Mouse (Mus musculus): ENCODE data around the gene Vps36. TPM values are rescaled to one million over a fixed set of nuclear protein-coding genes. Genes with fewer than 3 reads are reported as not detected.

The Vps36 gene
- polyA plus RNA-seq, 1 experiment from 2014 or later, result 28.4 TPM

- 11% methylated on average over 12 of the region's 12 CpGs for WGBS
- ATAC-seq (ENCODE audit: low read depth), result peak; percentile 35; the same call in 1 of the 2 replicates
- no peaks in the 10 kb centered on the region for H3K9me3 ChIP-seq (ENCODE audit: control insufficient read depth, low read length)
- peaks cover 6% of the 10 kb centered on the region; the same call in 1 of the 2 replicates for H3K4me1 ChIP-seq (ENCODE audit: control insufficient read depth, insufficient read depth, low read length)
- peak overlapping the region; percentile 87 for H3K4me3 ChIP-seq (ENCODE audit: low read depth, low read length)
- H3K36me3 ChIP-seq (ENCODE audit: control insufficient read depth, insufficient read depth, low read length), result no peaks in the 10 kb centered on the region
- peak overlapping the region; percentile 97 for H3K9ac ChIP-seq (ENCODE audit: low read depth, low read length)
- H3K4me2 ChIP-seq (ENCODE audit: low read depth, low read length), result peak overlapping the region; percentile 71
- DNase-seq (ENCODE audit: low spot score), result peak; percentile 75
- H3K27ac ChIP-seq (replicated peaks; ENCODE audit: low read depth, low read length), result peak overlapping the region; percentile 98
- no peaks in the 10 kb centered on the region for H3K27me3 ChIP-seq (replicated peaks; ENCODE audit: control insufficient read depth, insufficient read depth, low read length)
Observed at GRCm38 (mm10) chr8:22193432-22194010, 912 bp downstream of the Vps36 start.

GRCm38 (mm10) chr8:22197914-22198313, 5.3 kb downstream of the Vps36 start:
- Histone ChIP-seq H3K4me3 (ENCODE audit: low read depth, low read length) (no peak overlapping the region), H3K9me3 (ENCODE audit: control insufficient read depth, low read length) (no peaks in the 10 kb centered on the region), H3K4me1 (ENCODE audit: control insufficient read depth, insufficient read depth, low read length) (peaks cover 6% of the 10 kb centered on the region; the same call in 1 of the 2 replicates), H3K4me2 (ENCODE audit: low read depth, low read length) (no peak overlapping the region), H3K9ac (ENCODE audit: low read depth, low read length) (no peak overlapping the region), H3K36me3 (ENCODE audit: control insufficient read depth, insufficient read depth, low read length) (peaks cover 30% of the 10 kb centered on the region), H3K27me3 (replicated peaks; ENCODE audit: control insufficient read depth, insufficient read depth, low read length) (no peaks in the 10 kb centered on the region), H3K27ac (replicated peaks; ENCODE audit: low read depth, low read length) (no peak overlapping the region)
- DNase-seq (ENCODE audit: low spot score) (no peak), ATAC-seq (ENCODE audit: low read depth) (no peak)
- 87% methylated on average over 6 of the region's 6 CpGs for WGBS

DNA sequence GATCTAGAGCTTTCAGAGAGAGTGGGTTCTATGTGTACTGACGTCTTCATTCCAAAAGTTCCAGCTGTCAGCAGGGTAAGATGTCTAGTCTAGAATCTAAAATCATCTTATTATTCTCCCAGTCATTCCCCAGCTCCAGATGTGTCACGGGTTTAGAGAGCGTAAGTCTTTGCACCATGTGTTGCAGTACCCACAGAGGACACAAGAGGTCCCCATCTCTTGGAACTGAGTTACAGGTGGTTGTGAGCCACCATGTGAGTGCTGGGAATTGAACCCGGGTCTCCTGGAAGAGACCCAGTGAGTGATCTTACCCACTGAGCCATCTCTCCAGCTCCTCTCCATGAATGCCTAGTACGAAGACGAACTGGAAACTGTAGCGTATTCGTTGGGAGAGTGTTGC, 6.9 kb downstream of the Vps36 start:
- Histone ChIP-seq H3K4me3 (ENCODE audit: low read depth, low read length) (no peak overlapping the region), H3K4me2 (ENCODE audit: low read depth, low read length) (no peak overlapping the region), H3K4me1 (ENCODE audit: control insufficient read depth, insufficient read depth, low read length) (peaks cover under 1% of the 10 kb centered on the region; the same call in 1 of the 2 replicates), H3K27ac (replicated peaks; ENCODE audit: low read depth, low read length) (no peak overlapping the region), H3K36me3 (ENCODE audit: control insufficient read depth, insufficient read depth, low read length) (peaks cover 44% of the 10 kb centered on the region), H3K9me3 (ENCODE audit: control insufficient read depth, low read length) (no peaks in the 10 kb centered on the region), H3K27me3 (replicated peaks; ENCODE audit: control insufficient read depth, insufficient read depth, low read length) (no peaks in the 10 kb centered on the region), H3K9ac (ENCODE audit: low read depth, low read length) (no peak overlapping the region)
- no peak for DNase-seq (ENCODE audit: low spot score)
- no peak for ATAC-seq (ENCODE audit: low read depth)
- WGBS, result 98% methylated on average over 8 of the region's 8 CpGs

DNA sequence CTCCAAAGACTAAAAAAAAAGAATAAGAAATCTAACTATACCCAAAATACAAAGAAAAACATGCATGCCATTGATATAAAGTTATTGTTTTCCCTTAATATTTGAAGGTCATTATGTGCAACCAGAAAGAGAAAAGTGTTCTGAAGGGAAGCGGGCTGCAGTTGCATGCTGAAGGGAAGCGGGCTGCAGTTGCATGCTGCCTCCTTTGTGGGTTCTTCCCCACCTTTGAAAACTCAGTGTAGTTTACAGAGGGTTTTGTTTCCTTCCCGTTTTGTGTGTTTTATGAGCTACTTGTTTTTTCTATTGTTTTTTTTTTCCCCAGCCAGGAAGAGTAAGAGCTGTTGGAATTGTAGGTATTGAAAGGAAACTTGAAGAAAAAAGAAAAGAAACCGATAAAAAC, 14.9 kb downstream of the Vps36 start:
- no peak for DNase-seq (ENCODE audit: low spot score)
- no peak overlapping the region for H3K4me3 ChIP-seq (ENCODE audit: low read depth, low read length)
- no peak overlapping the region for H3K4me2 ChIP-seq (ENCODE audit: low read depth, low read length)
- ATAC-seq (ENCODE audit: low read depth), result no peak
- WGBS, result 77% methylated on average over 4 of the region's 4 CpGs
- H3K36me3 ChIP-seq (ENCODE audit: control insufficient read depth, insufficient read depth, low read length), result peaks cover 73% of the 10 kb centered on the region
- no peak overlapping the region for H3K9ac ChIP-seq (ENCODE audit: low read depth, low read length)
- H3K9me3 ChIP-seq (ENCODE audit: control insufficient read depth, low read length), result no peaks in the 10 kb centered on the region
- no peak overlapping the region for H3K27ac ChIP-seq (replicated peaks; ENCODE audit: low read depth, low read length)
- H3K4me1 ChIP-seq (ENCODE audit: control insufficient read depth, insufficient read depth, low read length), result no peaks in the 10 kb centered on the region
- no peaks in the 10 kb centered on the region for H3K27me3 ChIP-seq (replicated peaks; ENCODE audit: control insufficient read depth, insufficient read depth, low read length)

DNA sequence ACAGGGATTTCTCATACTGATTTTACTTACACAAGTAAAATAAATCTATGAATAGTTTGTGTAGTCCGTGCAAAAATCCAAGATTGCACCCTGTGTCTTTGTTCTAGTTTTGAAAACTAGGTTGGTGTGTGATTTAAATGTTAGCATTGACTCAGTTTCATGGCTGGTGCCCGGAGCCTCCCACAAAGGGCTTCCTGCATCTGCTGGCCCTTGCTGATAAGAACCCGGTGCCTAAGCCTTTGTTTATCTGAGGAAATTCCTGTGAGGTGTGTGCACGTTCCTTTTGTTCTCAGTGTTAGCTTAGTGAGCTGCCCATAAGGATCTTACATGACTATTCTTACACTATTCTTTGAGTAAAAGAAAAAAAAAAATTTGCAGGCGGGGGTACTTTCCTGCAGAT, 16.4 kb downstream of the Vps36 start:
- Histone ChIP-seq H3K27ac (replicated peaks; ENCODE audit: low read depth, low read length) (no peak overlapping the region), H3K9me3 (ENCODE audit: control insufficient read depth, low read length) (no peaks in the 10 kb centered on the region), H3K4me1 (ENCODE audit: control insufficient read depth, insufficient read depth, low read length) (no peaks in the 10 kb centered on the region), H3K9ac (ENCODE audit: low read depth, low read length) (no peak overlapping the region), H3K4me2 (ENCODE audit: low read depth, low read length) (no peak overlapping the region), H3K4me3 (ENCODE audit: low read depth, low read length) (no peak overlapping the region), H3K36me3 (ENCODE audit: control insufficient read depth, insufficient read depth, low read length) (peaks cover 69% of the 10 kb centered on the region), H3K27me3 (replicated peaks; ENCODE audit: control insufficient read depth, insufficient read depth, low read length) (no peaks in the 10 kb centered on the region)
- DNase-seq (ENCODE audit: low spot score) (peak; percentile 49), ATAC-seq (ENCODE audit: low read depth) (no peak)
- 62% methylated on average over 5 of the region's 5 CpGs for WGBS

DNA sequence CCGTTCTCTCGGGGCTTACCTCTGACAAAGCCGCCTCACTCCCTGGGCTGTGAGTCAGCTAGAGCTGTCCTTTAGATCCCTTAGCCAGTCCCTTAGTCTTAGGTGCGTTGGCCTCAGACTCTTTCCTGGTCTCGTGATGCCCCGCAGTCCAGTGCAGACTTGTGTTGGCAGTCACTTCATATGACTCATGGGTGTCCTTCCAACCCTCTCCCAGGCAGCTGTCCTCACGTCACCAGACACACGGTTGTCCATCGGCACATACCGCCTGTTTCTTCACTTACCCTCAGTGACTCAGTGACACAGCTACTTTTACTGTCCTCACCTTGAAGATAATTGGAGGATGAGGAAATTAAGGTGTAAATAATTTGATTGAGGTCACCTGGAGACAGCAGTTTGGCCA, 22.2 kb downstream of the Vps36 start:
- no peak overlapping the region for H3K4me3 ChIP-seq (ENCODE audit: low read depth, low read length)
- no peak for DNase-seq (ENCODE audit: low spot score)
- no peaks in the 10 kb centered on the region for H3K4me1 ChIP-seq (ENCODE audit: control insufficient read depth, insufficient read depth, low read length)
- ATAC-seq (ENCODE audit: low read depth), result no peak
- no peaks in the 10 kb centered on the region for H3K9me3 ChIP-seq (ENCODE audit: control insufficient read depth, low read length)
- 99% methylated on average over 10 of the region's 10 CpGs for WGBS
- H3K27me3 ChIP-seq (replicated peaks; ENCODE audit: control insufficient read depth, insufficient read depth, low read length), result no peaks in the 10 kb centered on the region
- H3K27ac ChIP-seq (replicated peaks; ENCODE audit: low read depth, low read length), result no peak overlapping the region
- no peak overlapping the region for H3K4me2 ChIP-seq (ENCODE audit: low read depth, low read length)
- peaks cover 85% of the 10 kb centered on the region for H3K36me3 ChIP-seq (ENCODE audit: control insufficient read depth, insufficient read depth, low read length)
- H3K9ac ChIP-seq (ENCODE audit: low read depth, low read length), result no peak overlapping the region

DNA sequence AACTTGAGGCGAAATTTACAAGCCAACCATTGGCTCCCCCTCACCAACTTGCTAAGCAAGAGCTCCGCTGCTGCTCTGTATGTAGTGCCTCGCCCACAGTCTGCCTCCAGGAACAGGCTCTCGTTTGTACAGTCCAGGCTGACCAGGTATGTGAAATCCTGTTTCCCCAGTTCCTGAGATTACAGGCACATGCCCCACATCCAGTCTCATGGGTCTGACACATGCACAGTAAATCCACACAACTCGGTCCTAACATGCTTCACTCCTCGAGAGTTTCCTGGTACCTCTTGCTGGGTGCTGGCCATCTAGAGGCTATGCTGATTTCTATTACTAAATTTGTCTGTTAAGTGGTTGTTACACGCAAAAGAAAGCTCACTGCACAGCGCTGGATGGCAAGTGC, 33.8 kb downstream of the Vps36 start:
- Histone ChIP-seq H3K9me3 (ENCODE audit: control insufficient read depth, low read length) (no peaks in the 10 kb centered on the region), H3K36me3 (ENCODE audit: control insufficient read depth, insufficient read depth, low read length) (peaks cover 13% of the 10 kb centered on the region; the same call in 1 of the 2 replicates), H3K27me3 (replicated peaks; ENCODE audit: control insufficient read depth, insufficient read depth, low read length) (no peaks in the 10 kb centered on the region; the same call in none of the 2 replicates), H3K4me3 (ENCODE audit: low read depth, low read length) (no peak overlapping the region), H3K27ac (replicated peaks; ENCODE audit: low read depth, low read length) (no peak overlapping the region), H3K4me2 (ENCODE audit: low read depth, low read length) (no peak overlapping the region), H3K4me1 (ENCODE audit: control insufficient read depth, insufficient read depth, low read length) (no peaks in the 10 kb centered on the region), H3K9ac (ENCODE audit: low read depth, low read length) (no peak overlapping the region)
- ATAC-seq (ENCODE audit: low read depth), result no peak
- 51% methylated on average over 8 of the region's 8 CpGs for WGBS
- peak; percentile 14 for DNase-seq (ENCODE audit: low spot score)

DNA sequence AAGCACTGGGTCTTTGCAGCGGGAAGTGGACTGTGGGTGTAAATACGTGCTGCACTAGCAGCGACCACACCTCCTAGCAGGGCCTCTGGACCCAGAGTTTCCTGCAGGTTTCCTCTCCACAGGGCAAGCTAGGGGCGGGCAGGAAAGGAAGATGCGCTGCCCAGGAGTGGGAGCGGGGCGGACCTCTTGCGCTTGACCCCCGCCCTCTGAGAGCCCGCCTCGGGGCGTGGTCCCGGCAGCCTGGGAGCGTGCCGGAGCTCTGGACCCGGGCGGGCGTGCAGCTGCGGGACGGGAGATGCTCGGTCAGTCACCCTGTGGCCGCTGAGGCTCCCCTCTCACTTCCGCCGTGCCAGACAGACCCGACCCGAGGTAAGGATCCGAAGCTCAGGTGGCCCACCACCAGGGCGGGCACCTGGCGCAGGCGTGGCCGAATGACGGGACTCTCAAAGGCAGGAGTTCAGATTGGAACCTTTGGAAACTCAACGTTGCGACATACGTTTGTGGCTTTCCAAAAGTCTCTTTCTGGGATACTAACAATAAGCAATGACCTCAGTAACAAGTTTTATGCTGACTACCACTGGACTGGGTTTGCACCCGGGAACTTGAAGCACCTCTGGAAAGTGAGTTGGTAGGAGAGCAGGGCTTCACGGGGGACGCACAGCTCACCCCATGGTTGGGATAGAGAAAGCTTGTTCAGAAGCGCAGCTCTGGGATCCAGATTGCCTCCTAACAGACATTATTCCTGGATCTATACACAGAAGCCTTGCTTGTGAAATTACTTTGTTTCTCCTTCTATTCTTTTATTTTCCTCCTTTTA, 34.7 kb downstream of the Vps36 start, which contains the start of gene Thsd1:
Gene Thsd1, plus strand, starts transcription at position 253 of the 817 bp plus-strand sequence.
- peak within 1 kb of the TSS; percentile 95 for H3K4me2 ChIP-seq (ENCODE audit: low read depth, low read length)
- H3K9me3 ChIP-seq (ENCODE audit: control insufficient read depth, low read length), result no peaks in the 10 kb centered on the region
- peaks cover 9% of the 10 kb centered on the region; the same call in 1 of the 2 replicates for H3K36me3 ChIP-seq (ENCODE audit: control insufficient read depth, insufficient read depth, low read length)
- peak; percentile 91 for ATAC-seq (ENCODE audit: low read depth)
- H3K9ac ChIP-seq (ENCODE audit: low read depth, low read length), result peak within 1 kb of the TSS; percentile 62
- DNase-seq (ENCODE audit: low spot score), result peak; percentile 73
- H3K4me3 ChIP-seq (ENCODE audit: low read depth, low read length), result peak within 1 kb of the TSS; percentile 54
- H3K27me3 ChIP-seq (replicated peaks; ENCODE audit: control insufficient read depth, insufficient read depth, low read length), result no peaks in the 10 kb centered on the region; the same call in none of the 2 replicates
- no peaks in the 10 kb centered on the region for H3K4me1 ChIP-seq (ENCODE audit: control insufficient read depth, insufficient read depth, low read length)
- no peak within 1 kb of the TSS; the same call in 1 of the 2 replicates for H3K27ac ChIP-seq (replicated peaks; ENCODE audit: low read depth, low read length)
- under 1% methylated on average over 22 of the region's 39 CpGs for WGBS

Data from embryonic facial prominence, embryonic 14.5 days (tissue).